Mouse (Mus musculus) cerebellum, postnatal 10 days (tissue): ENCODE measurements around the gene Osbp2.
A peak's percentile ranks its signal among the peaks of the same experiment; 100 is the strongest.

Experiments used
- DNase-seq, 2 experiments: peaks; one replicate each; pipeline ENCODE4 v3.0.0; 2021; ENCODE audit warnings: mixed read lengths in 2 of 2

Osbp2 gene

GRCm38 (mm10) chr11:3860361-3860760 is 3.3 kb downstream of the Osbp2 start:
- peak in 1 of 2 experiments; percentile 7 for DNase-seq

DNA sequence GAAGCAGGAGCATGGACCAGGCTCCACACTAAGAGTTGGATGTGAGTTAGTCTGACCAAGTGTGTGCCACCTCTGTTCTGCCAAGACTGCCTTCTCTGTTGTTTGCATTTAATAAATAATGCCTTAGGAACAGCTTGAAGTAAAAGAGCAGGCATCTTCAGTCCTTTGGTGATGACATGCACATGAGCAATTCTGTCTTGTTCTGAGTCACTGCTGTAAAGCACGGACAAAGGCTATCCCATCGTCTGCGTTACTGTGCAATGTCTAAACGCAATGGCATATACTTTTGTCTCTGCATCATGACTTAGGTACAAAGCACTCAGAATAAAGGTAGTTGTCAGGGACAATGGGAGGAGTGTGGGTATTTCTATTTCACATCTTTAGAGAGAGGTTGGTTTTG is 3.9 kb downstream of the Osbp2 start:
- DNase-seq, result no peak

DNA sequence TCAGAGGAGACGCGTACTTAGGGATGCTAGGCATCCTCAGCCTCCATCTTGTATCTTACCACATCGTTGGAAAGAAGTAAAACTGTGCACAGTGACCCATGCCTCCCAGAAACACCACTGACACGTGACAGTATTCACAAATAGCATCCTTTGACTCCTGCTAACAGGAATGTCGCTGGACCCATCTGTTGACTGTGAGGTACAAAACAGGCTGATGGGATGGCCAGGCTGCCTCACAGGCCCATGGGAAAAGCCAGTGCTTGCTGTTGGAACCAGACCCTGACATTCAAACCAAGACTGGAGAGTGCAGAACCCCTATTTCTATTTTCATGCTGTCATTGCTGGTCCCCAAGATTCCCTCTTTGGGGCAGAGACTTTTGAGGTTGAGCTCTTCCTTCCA is 5.8 kb downstream of the Osbp2 start:
- peak in 1 of 2 experiments; percentile 19 for DNase-seq

DNA sequence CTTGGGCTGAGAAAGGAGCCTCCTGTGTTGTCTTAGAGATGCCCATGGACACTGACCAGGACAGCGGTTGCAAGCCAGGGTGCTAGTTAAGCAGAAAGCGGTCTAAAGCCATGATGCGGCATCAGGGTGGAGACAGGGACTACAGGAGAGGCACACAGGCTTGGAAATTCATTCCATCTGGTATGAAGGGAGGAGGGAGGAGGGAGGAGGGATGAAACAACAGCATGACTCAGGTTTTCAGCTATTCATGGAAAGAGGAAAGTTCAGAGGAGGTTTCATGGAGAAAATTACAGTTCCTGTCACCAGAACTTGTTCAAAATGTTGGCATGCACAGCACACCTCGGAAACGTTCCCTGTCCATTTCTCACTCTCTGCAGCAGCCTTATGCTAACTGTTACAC is 7.9 kb downstream of the Osbp2 start:
- DNase-seq, result peak in 1 of 2 experiments; percentile 19

DNA sequence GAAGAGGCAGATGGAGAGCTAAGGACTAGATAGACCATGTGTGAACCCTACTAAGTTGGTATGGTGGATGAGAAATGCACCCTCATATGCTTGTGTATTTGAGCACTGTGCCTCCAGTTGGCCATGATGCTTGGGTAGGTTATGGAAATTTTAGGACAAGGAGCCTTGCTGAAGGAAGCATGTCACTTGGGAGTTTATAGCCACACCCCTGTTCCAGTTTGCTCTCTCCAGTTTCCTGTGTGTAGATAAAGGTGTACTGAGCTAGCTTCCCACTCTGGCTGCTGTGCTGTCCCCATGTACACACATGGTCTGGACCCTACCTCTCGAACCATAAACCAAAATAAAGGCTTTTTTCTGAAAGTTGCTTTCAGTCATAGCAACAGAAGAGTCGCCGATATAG is 9.5 kb downstream of the Osbp2 start:
- DNase-seq, result peak in 1 of 2 experiments; percentile 29

- peak; percentile 97 to 98 for DNase-seq
These were observed 10.1 kb downstream of the Osbp2 start for GRCm38 (mm10) chr11:3853481-3854034.

DNA sequence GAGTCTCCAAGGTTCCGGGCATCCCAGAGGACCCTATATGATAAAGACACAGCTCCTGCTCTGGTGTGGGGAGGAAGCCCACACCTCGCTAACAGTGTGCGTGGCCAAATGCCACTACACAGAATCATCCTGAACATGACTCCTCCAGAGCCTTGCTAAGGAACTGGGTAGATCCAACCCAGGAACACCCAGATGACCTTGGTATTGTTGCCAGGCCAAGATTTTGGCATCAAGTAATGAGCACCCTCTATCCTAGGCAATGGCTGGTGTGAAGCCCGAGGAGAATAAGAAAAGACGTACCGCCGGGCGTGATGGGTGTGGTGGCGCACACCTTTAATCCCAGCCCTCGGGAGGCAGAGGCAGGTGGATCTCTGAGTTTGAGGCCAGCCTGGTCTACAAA is 10.7 kb downstream of the Osbp2 start:
- peak in 1 of 2 experiments; percentile 51 for DNase-seq

DNA sequence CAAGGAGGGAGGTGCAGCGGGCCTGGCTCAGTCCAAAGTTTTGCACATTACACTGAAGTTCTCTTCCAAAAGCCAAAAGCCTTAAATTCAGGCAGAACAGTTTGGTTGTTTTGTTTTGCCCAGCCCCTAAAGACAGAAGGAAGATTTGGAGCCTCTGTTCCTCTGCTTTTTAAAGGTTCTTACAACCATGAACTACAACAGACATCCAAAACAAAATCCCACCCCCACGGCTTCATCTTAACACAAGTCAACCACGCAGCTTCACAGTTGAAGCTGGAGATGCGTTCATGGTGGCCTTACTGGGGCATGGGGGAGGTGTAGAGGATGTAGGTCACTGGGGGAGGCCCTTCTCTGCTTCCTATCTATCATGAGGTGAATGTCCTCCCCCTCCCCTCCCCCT is 11.8 kb downstream of the Osbp2 start:
- DNase-seq, result peak in 1 of 2 experiments; percentile 17

- DNase-seq, result peak in 1 of 2 experiments; percentile 35
These were observed 12.9 kb downstream of the Osbp2 start for GRCm38 (mm10) chr11:3850746-3851277.

DNA sequence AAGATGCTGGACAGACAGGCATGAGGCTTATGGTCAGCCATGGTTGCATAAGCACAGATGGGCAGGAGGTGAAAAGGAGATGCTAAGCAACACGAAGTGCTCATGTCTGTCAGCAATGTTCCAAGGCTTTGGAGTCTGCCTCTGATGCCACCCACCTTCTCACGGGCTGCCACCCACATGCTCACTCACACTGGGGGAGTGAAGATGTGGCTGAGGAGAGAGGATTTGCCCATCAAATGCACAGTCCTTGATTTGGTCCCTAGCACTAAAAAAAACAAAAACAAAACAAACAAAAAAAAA is 13.4 kb downstream of the Osbp2 start:
- DNase-seq, result peak in 1 of 2 experiments; percentile 57

DNA sequence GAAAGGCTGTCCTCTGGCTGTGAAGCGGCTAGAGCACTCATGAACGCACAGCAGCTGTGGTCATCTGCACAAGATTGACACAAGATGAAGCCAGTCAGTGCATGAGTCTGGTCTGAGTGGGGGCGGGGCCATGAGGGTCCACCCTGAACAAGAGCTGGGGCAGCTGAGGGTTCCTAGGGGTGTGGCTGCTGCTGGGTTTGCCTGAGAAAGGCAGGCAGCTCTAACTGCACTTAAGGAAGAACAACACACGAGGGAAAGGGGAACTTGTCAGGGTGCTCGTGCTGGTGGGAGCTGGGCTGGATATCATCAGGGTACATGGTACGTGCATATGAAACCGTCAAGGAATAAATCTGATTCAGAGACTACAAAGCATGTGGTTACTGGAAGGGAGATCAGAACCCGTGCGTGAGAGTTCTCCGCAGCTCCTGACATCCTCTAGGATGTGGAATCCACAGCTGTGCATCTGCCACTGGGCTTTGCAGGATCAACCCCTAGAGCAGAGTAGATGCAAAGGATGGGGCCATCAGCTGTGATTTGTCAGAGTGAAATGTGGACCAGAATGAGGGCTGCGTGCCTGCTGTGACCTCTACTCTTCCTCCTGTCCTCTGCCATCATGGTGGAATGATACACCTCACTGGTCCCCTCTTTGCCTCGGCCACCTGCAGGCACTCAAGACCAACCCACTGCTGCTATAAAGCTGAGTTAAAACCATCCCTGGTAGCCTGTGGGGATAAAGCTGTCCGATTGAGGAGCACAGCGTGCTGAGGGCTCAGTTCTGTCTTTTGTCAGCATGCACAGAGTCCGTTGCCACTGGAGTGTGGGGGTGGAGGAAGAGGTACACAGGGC is 14.0 kb downstream of the Osbp2 start:
- DNase-seq, result peak in 1 of 2 experiments; percentile 56

GRCm38 (mm10) chr11:3846351-3846750 is 17.4 kb downstream of the Osbp2 start:
- DNase-seq, result peak in 1 of 2 experiments; percentile 14

- peak in 1 of 2 experiments; percentile 54 for DNase-seq
These were observed 19.6 kb downstream of the Osbp2 start for GRCm38 (mm10) chr11:3843943-3844734.

- DNase-seq, result peak in 1 of 2 experiments; percentile 19
These were observed 28.4 kb downstream of the Osbp2 start for GRCm38 (mm10) chr11:3835271-3835670.

DNA sequence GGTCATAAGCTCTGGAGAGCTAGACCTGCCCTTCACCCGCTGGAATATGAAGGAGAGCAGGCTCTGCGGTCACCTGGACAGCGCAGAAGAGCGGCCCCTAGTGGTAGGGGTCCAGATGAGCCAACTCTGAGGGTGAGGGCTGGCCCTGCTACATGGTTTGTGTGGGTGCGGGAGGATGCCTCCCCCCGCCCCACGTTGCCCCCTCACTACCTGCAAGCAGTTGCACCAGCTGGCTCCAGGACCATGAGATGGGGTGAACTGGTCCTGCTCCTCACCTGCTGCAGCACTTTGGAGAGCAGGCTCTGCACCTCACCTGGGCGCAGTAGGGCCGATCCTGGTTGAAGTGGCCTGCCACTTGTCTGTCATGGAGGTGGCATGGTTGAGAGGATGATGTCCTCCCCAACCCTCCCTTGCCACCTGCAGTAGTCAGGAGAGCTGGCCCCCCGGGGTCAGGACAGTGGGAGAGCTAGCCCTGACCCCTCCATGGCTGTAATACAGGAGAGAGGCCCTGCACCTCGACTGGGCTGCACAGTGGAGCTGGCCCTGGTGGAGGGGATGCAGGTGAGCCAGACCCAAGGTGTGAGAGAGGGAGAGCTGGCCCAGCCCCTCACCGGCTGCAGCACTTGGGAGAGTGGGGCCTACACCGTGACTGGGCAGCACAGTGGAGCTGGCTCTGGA is 29.1 kb downstream of the Osbp2 start:
- peak; percentile 73 to 79 for DNase-seq

GRCm38 (mm10) chr11:3833544-3834420 is 29.9 kb downstream of the Osbp2 start:
- peak; percentile 82 to 84 for DNase-seq

- peak; percentile 74 to 79 for DNase-seq
These were observed 31.4 kb downstream of the Osbp2 start for GRCm38 (mm10) chr11:3832193-3832901.

DNA sequence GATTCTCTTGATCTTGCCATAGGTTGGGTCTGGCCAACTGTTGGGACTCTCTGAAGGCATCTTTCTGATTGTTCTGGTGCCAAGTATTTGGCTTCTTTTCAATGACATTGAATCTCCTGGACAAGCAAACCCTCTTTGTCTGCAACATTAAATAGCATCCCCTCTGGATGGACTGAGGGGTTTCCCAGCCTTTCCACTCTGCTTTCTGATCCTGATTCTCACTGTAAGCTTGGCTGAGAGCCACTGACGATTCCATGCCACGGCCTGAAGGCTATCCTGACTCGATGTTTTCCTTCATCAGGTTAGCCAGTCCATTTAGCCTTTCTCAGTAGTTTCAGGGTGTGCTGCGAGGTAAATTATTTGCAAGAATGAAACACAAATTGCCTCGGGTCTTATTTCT is 34.0 kb downstream of the Osbp2 start:
- peak; percentile 70 to 78 for DNase-seq

- DNase-seq, result no peak
These were observed 39.6 kb downstream of the Osbp2 start for GRCm38 (mm10) chr11:3824138-3824537.

- DNase-seq, result no peak
These were observed 40.3 kb downstream of the Osbp2 start for GRCm38 (mm10) chr11:3823378-3823777.
